Mouse (Mus musculus) cerebellum, adult 2 months (tissue): ENCODE results near the gene Gm8369. TPM values are rescaled to one million over a fixed set of nuclear protein-coding genes. Genes with fewer than 3 reads are reported as not detected.
"Not testable (repeated sequence)": the region's sequence is repeated elsewhere in the genome, so short reads cannot be mapped to it uniquely, and the experiment has no call there.

Experiments
- DNase-seq, 2 experiments: peaks; one replicate each; pipeline ENCODE4 v3.0.0; 2021
- H3K27ac ChIP-seq: fragments of 200-500 bp; 2 replicates; pipeline ENCODE4 v1.5.1; 2012; ENCODE audit warnings: low read length, control low read depth, inconsistent platforms; ENCODE audit not compliant: insufficient read depth
- H3K27me3 ChIP-seq: fragments of 200-500 bp; 2 replicates; pipeline ENCODE4 v1.6.1; 2012; ENCODE audit warnings: inconsistent platforms, mild to moderate bottlenecking, low read length, moderate library complexity; ENCODE audit not compliant: control insufficient read depth, insufficient read depth
- H3K4me1 ChIP-seq: fragments of 200-500 bp; 2 replicates; pipeline ENCODE4 v1.6.1; 2011; ENCODE audit warnings: low read length; ENCODE audit not compliant: control insufficient read depth, insufficient read depth
- H3K4me3 ChIP-seq: fragments of 200-500 bp; replicated peaks from 2 replicates; pipeline ENCODE3; 2011; ENCODE audit warnings: mild to moderate bottlenecking, low read depth, low read length, control low read depth; ENCODE audit not compliant: insufficient read depth
- CTCF ChIP-seq: fragments of 200-500 bp; IDR thresholded peaks from 2 replicates; pipeline ENCODE4 v1.5.1; 2011; ENCODE audit warnings: low read depth, mild to moderate bottlenecking, control low read depth, low read length, moderate library complexity, borderline replicate concordance; ENCODE audit not compliant: insufficient read depth
- POLR2A ChIP-seq: fragments of 200-500 bp; IDR thresholded peaks from 2 replicates; pipeline ENCODE4 v1.6.1; 2011; ENCODE audit warnings: low read length, control low read depth, borderline replicate concordance; ENCODE audit not compliant: insufficient read depth
- WGBS: fragments of 180-500 bp; shearing (Covaris S2); methylation state at CpG from one replicate; pipeline ENCODE4 v1.1.7; 2018; 5-methylcytosine and 5-hydroxymethylcytosine counted together
- polyA plus RNA-seq: library from polyadenylated mRNA; depleted of rRNA; stranded (reverse); fragments of >200 nt; gene quantifications from 2 replicates; pipeline ENCODE4 v1.2.3, GENCODE M21; 2012; rRNA removed

Gm8369 gene
- polyA plus RNA-seq, result not detected in 2 replicates

GRCm38 (mm10) chr19:11485746-11486145 lies at the start of gene Gm8369:
TSS of gene Gm8369 (plus strand) at chr19:11485938.
- no peak for TF ChIP-seq POLR2A
- no peak for TF ChIP-seq CTCF
- H3K4me3 ChIP-seq, result no peak within 1 kb of the TSS
- H3K27me3 ChIP-seq, result no peaks in the 10 kb centered on the region
- no peaks in the 10 kb centered on the region for H3K4me1 ChIP-seq
- 68% methylated on average over 2 of the region's 2 CpGs for WGBS
- no peak within 1 kb of the TSS for H3K27ac ChIP-seq
- DNase-seq, result no peak

GRCm38 (mm10) chr19:11443338-11443737 lies 42.4 kb upstream of the Gm8369 start, which contains the start of gene Ms4a4b:
TSS of gene Ms4a4b (plus strand) at chr19:11443553.
- H3K27ac ChIP-seq, result no peak within 1 kb of the TSS
- no peak within 1 kb of the TSS for H3K4me3 ChIP-seq
- H3K4me1 ChIP-seq, result no peaks in the 10 kb centered on the region
- no peaks in the 10 kb centered on the region for H3K27me3 ChIP-seq
- no peak for DNase-seq
- TF ChIP-seq POLR2A (no peak), CTCF (no peak)

GRCm38 (mm10) chr19:11443964-11444363 lies 41.8 kb upstream of the Gm8369 start:
- Histone ChIP-seq H3K27me3 (no peaks in the 10 kb centered on the region), H3K4me3 (no peak overlapping the region), H3K4me1 (no peaks in the 10 kb centered on the region), H3K27ac (no peak overlapping the region)
- 86% methylated on average over 5 of the region's 5 CpGs for WGBS
- TF ChIP-seq CTCF, result no peak
- DNase-seq, result no peak

GRCm38 (mm10) chr19:11447238-11447637 lies 38.5 kb upstream of the Gm8369 start:
- Histone ChIP-seq H3K4me1 (no peaks in the 10 kb centered on the region), H3K4me3 (no peak overlapping the region), H3K27me3 (no peaks in the 10 kb centered on the region), H3K27ac (no peak overlapping the region)
- 88% methylated on average over 2 of the region's 2 CpGs for WGBS
- TF ChIP-seq CTCF, result no peak
- no peak for TF ChIP-seq POLR2A
- DNase-seq, result no peak

- H3K27ac ChIP-seq, DNase-seq, H3K4me3 ChIP-seq, H3K4me1 ChIP-seq, H3K27me3 ChIP-seq: not testable (repeated sequence)
- 52% methylated on average over 4 of the region's 4 CpGs for WGBS
Measured at GRCm38 (mm10) chr19:11459041-11459440, 26.7 kb upstream of the Gm8369 start.

- not testable (repeated sequence) for H3K27ac ChIP-seq, DNase-seq, H3K4me1 ChIP-seq, H3K27me3 ChIP-seq, H3K4me3 ChIP-seq
- WGBS, result 40% methylated on average over 1 of the region's 1 CpGs
Measured at GRCm38 (mm10) chr19:11464795-11465194, 20.9 kb upstream of the Gm8369 start.

GRCm38 (mm10) chr19:11466471-11466870 lies 19.3 kb upstream of the Gm8369 start:
- 84% methylated on average over 5 of the region's 5 CpGs for WGBS
- H3K27ac ChIP-seq, result no peak overlapping the region
- TF ChIP-seq CTCF (no peak), POLR2A (no peak)
- H3K4me3 ChIP-seq, result no peak overlapping the region
- no peaks in the 10 kb centered on the region for H3K27me3 ChIP-seq
- H3K4me1 ChIP-seq, result no peaks in the 10 kb centered on the region
- DNase-seq, result no peak

- DNase-seq, H3K27ac ChIP-seq, H3K4me1 ChIP-seq, H3K4me3 ChIP-seq, H3K27me3 ChIP-seq: not testable (repeated sequence)
- WGBS, result 46% methylated on average over 1 of the region's 1 CpGs
Measured at GRCm38 (mm10) chr19:11468361-11468760, 17.4 kb upstream of the Gm8369 start.

- WGBS, result 81% methylated on average over 4 of the region's 4 CpGs
- H3K27ac ChIP-seq, H3K27me3 ChIP-seq, H3K4me3 ChIP-seq, DNase-seq, H3K4me1 ChIP-seq: not testable (repeated sequence)
Measured at GRCm38 (mm10) chr19:11469215-11469614, 16.5 kb upstream of the Gm8369 start, which contains the start of gene Ms4a6c. TSS of gene Ms4a6c (plus strand) at chr19:11469366.
